Mouse (Mus musculus) spleen, embryonic (tissue): ENCODE data around the gene Aaed1.

Experiments used
- CTCF ChIA-PET: fragments of 350-600 bp; sonication (Branson Sonifier 250); formaldehyde crosslinking; loops from one replicate; lab custom pipeline; 2022; lab: Charles Lee

Gene Aaed1

DNA sequence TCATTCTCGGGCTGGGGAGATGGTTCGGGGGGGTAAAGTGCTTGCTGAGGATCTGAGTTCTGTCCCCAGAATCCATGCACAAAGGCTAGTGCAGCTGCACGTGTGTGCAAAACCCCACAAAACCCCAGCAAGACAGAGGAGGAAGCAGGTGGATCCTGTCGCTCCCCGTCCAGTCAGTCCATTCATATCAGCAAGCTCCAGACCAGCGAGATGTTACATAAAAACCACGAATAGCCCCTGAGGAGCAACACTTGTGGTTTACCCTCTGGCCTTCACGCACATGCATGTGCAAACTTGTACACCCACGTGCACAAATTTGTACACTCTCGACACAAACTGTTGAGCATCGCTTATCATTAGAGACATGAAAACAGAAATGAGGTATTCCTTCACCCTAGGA lies 2.7 kb downstream of the Aaed1 start:
- CTCF ChIA-PET: interaction anchor here (1.6 kb wide), 1 partner anchor 59 kb away, joined by 9 read pairs; no protein-coding TSS in a partner anchor

DNA sequence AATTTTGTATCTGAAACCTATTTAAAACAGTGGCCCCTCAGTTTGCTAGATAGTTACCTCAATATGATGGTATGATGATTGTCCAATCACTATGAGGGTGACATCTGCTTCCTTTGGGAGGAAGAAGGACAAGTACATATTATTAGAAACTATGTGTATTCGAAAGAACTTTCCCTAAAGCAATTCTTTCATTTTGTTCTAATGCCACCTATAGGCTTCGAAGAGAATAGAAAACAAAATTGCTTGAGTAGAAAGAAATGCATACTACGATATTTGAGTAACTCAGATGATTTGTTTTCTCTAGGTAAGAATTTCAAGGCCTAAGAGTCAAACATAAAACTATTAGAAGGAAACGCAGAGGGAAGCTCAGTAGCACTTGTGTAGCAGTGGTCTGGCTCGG lies 3.5 kb downstream of the Aaed1 start:
- CTCF ChIA-PET: interaction anchor here (1.6 kb wide), 1 partner anchor 58 kb away, joined by 9 read pairs; no protein-coding TSS in a partner anchor

DNA sequence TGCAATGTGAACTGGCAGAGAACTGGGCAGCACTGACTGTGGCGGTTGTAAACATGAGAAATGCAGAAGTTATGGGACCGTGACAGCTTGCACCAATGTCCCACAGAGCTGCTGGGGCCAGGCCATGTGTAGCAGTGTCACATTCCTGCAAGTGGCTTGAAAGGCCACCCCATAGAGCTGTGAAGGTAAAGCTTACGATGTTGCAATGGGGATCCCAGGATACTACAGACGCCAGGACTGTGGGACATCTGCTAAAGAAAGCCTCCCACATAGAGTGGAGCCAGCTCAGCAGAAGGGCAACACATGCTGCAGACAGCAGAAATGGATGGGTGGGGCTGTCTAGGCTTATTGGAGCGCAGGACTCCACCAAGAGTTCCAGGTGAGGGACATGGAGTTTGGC lies 5.0 kb downstream of the Aaed1 start:
- CTCF ChIA-PET: interaction anchor here (0.6 kb wide), 1 partner anchor 43 kb away, joined by 4 read pairs; no protein-coding TSS in a partner anchor

DNA sequence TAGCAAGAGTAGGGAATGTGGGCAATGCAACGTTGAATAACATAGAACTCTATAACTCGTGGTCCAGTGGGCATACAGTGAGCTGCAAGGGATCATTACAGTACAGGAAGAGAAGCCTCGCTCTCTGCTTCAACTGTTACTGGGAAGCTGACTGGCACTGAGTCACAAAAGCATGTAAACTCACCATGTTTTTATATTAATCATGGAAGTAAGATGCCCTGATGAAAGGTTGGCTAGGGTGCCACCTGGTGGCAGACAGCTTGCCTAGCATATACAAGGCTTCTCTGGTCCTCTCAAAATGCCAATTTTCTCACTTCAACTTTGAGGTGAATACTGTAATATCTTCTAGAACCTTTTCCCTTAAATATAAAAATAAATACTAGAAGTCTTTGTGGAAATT lies 6.4 kb downstream of the Aaed1 start:
- CTCF ChIA-PET: interaction anchor here (0.8 kb wide), 1 partner anchor 125 kb away, joined by 3 read pairs; no protein-coding TSS in a partner anchor

DNA sequence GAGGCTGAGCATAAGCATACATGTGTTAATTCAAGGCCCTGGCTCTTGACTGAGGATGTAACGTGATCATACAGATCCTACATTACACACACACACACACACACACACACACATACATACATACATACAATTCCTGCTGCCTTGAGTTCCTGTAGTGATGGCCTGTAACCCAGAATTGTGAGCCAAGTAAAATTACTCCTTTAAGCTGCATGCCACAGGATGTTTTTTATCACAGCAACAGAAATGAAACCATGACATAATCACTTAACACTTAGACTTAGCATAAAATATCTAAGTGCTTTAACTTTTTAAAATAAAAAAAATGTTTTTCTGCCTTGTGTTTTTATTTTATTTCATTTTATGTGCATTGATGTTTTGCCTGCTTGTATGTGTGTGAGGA lies 13.4 kb downstream of the Aaed1 start:
- CTCF ChIA-PET: no interaction called here

DNA sequence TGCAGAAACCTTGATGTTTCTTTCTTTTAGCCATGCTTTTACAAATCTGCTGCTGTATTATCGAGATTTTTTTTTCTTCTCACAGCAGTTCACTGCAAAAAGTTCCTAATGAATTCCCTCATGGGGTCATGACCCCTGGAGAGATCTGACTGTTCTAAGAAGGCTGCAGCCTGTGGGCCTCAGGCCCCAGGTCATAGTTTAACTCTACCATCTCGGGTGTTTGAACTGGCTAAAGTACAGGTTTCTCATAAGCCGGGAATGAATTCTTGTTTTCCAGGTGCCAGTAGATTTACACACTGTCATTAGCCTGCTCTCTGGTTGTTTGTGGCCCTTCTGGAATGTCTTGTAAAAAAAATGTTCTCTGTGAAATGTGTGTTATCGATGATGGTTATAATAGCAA lies 25.7 kb downstream of the Aaed1 start:
- CTCF ChIA-PET: no interaction called here

DNA sequence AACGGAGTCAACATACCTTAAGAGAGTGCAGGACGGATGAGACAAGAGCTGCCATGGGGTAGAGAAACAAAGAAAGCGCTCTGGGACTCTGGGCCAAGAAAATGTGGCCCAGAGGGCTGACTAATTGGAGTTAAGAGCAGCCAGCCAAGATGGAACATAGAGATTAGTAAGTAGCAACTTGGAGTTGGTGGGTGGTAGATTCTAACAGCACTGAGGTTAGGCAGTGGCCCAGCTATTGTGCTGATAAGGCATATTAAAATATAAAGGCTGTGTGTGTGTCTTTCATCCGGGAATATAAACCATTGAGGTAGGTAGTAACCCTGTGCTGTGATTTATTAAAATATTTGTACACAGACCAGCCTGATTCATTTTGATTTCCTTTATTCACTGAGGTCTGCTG lies 26.2 kb downstream of the Aaed1 start:
- CTCF ChIA-PET: no interaction called here

DNA sequence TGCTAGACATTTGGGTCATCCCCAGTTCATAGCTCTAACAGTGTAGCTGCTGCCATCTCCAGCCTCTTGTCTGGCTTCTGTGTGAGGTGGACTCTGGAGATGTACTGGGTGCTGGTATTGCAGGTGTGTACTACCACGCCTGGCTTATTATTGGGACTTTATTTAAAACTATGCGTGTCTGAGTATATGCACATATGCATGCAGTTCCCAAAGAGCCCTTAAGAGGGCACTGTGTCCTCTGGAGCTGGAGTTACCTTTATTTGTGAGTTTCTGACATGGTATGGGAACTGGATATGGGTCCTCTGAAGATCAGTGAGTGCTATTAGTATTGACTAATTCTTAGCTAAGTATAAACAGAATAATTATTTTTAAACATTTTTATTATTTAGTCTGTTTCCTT lies 27.8 kb downstream of the Aaed1 start:
- CTCF ChIA-PET: no interaction called here

DNA sequence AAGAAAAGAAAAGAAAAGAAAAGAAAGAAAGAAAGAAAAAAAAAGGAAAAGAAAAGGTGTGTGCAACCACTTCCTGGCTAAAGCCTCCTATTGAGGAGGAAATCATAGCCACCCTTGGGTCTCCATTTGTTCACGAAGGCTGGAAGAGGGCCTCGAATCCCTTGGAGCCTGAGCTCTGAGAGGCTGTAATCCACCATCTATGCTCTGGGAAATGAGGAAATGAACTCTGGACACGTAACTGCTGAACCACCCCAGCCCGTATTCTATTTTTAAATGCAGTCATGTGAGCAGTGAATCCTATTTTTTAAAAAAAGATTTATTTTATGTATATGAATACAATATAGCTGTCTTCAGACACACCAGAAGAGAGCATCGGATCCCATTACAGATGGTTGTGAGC lies 31.6 kb downstream of the Aaed1 start:
- CTCF ChIA-PET: no interaction called here

DNA sequence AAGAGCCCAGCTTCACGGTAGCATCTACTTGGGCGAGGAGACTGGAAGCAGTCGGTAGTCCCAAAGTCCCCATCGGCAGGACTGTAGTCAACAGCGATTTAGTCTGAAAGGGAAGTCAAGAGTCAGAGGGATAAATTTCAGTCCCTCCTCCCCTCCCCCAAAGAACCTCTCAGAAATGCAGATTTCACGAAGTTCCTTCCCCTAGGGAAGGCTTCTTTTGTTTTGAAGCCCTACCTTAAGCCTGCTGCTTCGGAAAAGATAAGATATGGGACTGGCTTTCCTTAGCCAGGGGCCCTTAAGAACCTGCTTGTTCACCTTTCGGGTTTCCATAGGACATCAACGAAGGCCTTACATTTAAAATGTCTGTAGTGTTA lies 36.8 kb downstream of the Aaed1 start:
- CTCF ChIA-PET: no interaction called here

DNA sequence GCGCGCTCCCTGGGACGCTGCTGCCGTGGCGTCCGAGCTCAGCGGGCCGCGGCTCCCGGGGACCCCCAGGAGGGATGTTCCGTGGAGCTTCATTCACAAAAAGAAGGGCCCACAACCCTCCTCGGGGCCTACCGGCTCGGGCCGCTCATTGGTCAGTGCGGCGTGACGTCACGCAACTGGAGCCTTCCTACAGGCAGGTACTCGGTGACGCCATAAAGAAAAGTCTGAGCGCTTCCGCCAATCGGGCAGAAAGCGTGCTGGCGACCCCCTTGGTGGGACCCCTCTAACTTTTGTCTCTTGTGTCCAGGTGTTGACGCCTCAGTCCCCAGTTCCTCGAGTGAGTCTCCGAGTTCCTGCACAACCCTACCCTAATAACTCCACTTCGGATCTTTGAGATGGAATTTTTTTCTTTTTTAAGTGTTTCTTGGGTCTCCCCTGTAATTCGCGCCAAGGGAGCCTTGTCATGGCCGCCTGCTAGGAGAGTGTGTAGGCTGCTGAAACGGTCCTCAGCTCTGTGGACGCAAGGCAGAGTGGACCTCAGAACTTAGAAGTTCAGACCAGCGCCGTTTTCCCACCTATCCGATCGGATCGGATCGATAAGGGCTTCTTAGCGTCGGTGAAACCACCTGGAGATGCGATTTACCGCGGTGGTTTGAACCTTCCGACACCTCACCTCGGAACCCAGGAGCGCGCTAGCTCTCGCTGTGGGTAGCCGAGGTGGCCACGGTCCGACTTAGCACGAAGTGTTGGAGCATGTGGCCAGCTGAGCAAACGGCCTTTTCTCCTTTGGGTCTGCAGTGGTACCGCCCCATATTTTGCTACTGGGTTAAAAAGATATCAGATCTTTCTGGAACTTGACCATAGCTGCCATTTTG lies 37.4 kb downstream of the Aaed1 start, which contains the start of gene Cdc14b:
Cdc14b (minus strand) TSS at position 412 of the 875 bp plus-strand sequence.
- CTCF ChIA-PET: no interaction called here

DNA sequence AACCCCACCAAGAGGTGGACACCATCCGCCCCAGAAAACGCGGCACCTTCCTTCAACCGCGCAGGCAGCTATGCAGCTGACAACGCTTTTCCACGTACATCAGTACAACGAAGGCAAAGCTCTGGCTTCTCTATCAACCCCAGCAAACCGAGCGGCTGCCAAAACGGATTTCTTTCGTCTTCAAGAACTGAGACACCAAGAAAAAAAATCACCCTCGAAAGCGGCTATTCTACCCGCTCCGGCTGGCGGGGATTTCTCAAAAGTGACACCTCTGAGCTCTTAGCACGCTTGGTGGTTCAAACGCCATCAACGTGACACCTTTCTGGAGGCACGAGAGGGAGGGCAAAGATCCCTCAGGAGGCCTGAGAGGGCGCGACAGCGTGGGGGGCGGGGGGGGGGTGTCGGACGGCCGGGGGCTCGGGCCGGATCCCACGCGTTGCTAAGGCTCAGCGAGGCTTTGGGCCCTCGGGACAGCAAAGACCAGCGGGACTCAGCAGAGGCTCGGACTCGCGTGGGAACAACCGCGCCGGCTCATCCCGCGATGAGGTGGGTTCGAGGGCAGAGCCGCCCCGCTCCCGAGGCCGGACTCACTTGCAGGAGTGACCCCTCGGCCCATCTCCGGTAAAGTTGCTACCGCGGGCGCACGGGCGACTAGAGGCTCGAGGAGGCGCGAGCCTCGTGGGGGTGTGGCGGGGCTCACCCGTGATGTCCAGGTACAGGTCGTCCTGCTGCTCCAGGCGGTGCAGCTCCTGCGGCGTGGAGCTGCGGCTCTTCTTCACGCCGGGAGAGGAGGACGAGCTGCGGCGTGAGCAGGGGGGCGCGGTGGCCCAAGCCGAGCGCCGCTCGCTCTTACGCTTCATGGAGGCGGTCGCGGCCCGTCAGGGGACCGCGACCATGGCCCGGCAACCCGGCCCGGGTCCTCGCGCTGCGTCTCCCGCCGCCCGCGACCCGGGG lies 38.3 kb downstream of the Aaed1 start:
- CTCF ChIA-PET: interaction anchor here (0.7 kb wide), 1 partner anchor 10 kb away, joined by 3 read pairs; no protein-coding TSS in a partner anchor

DNA sequence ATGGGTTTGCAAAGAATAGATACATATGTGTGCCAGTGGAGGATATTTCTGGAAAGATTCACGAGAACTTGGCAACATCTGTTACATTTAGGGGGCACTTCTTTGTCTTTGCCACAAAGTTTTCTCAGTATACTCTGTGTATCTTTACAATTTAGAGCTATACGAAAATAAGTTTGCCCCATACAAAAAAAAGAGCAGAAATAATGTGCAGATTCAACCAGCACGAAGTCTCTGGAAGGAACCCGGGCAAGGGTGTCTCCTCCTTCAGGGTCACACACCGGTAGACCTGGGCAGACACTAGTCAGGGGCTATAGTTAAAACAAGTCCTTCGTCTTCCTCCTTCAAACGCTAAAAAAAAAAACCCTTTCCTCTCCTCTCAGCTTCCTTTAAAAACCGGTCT lies 39.2 kb downstream of the Aaed1 start:
- CTCF ChIA-PET: interaction anchor here (0.7 kb wide), 1 partner anchor 9 kb away, joined by 3 read pairs; no protein-coding TSS in a partner anchor

DNA sequence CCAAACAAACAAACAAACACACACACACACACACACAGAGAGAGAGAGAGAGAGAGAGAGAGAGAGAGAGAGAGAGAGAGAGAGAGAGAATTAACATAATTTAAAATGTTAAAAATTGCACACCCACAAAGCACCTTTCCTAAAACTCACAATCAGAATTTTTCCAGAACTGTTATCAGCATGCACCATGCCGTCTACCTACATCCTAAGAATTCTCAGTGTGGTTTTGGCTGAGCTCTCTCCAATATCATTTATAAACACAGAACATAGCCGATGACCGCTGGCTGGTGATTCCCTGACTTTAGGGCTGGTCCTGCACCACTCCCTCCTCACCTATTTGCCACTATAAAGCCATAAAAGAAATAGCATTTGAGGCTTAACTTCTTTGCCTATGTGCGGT lies 44.1 kb downstream of the Aaed1 start:
- CTCF ChIA-PET: no interaction called here

DNA sequence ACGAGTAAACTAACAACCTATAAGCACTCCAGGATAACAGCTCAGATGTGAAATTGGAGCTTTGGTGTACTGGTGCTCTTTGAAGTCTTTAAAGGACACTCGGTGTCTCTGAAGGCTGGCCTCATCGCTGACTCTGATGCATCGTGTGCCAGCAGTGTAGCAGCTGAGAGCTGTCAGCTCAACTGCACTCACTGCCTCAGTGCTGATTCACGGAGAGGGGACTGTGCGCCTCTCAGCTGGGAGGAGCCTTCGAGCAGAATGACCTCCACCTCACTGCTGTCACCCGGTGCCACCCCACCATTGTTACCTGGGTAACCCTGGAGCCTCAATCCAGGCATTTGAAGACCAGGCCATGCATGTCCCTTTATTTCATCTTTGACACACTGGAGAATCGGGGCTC lies 45.4 kb downstream of the Aaed1 start:
- CTCF ChIA-PET: interaction anchor here (0.5 to 0.6 kb wide), 2 partner anchors 50 to 1361 kb away, joined by 4 read pairs; no protein-coding TSS in a partner anchor

DNA sequence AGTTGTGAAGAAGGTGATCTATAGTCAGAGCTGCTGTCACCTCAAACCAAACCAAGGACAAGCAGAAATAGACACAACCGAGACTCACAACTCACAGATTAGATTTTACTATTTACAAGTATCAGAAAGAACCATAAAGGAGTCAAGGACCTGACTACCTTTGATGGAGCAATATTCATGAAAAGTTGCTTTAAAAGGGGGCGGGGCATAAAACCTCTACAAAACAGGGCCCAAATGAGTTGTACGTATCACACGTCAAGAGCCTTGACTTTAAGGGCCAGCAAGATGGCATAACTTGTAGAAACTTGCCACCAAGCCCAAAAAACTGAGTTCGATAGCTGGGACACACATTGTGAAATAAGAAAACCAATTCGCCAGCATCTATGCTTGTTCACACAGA lies 47.9 kb downstream of the Aaed1 start:
- CTCF ChIA-PET: interaction anchor here (0.6 kb wide), 2 partner anchors 9 to 43 kb away, joined by 3 to 4 read pairs; no protein-coding TSS in a partner anchor

DNA sequence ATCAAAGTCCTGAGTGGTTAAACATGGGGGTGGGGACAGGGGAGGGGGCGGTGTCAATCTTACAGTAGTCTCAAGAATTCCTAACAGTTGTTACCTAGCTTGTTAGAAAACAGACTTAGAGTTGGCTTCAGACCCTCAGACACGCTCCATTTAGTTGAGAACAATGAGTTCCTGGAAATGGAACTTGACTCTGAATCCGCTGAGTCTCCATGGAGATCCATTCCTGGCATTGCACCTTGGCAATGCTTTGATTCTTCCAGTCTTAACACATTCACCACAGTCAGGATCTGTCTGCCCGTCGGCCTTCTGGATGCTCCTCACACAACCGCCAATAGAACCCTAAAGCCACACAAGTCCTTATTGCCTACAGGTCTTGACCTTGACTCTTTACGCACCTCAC lies 52.6 kb downstream of the Aaed1 start:
- CTCF ChIA-PET: no interaction called here

DNA sequence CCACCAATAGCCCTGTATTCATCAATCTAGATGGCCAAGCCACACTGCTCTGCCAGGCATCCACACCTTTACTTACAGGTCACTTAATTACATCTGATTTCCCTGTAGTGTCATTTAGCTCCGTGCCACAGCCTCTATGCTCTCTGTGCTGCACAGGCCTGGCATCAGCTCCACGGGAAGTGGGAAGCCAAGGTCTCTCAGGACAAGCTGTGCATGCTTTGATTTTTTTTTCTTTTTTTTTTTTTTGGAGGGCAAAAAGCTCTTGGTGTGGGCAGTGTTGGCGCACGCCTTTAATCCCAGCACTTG lies 54.0 kb downstream of the Aaed1 start:
- CTCF ChIA-PET: no interaction called here

DNA sequence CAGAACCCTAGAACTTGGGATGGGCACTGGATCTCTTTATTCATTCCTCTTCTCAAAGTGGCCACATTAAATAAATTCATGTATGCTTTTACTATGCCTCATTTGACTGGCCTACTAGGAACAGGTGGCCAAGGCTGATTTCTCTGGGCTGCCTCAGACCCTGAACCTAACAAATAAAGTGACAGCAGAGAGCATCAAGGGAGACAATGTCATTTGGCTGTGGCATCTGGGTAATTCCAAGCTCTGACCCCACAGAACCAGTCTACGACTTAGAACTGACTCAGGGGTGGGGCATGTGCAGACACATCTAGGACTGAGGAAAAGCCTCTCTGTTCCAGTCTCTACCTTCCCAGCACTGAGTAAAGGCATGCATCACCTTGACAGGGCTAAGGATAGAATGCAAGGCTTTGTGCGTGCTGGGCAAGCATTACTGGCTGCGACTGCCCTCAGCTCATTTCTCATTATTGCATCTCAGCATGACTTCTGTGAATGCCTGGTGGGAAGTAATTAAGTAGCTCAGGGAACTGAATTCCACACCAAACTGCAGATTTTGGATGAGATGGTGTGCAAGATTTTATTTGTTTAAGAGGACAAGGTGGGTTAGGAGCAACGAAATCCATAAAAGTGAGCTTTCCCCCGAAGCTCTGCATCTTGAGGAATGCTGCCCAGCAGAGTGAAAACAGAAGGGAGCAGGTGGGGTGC lies 54.5 kb downstream of the Aaed1 start:
- CTCF ChIA-PET: interaction anchor here (0.6 kb wide), 1 partner anchor 1446 kb away, joined by 7 read pairs; no protein-coding TSS in a partner anchor

DNA sequence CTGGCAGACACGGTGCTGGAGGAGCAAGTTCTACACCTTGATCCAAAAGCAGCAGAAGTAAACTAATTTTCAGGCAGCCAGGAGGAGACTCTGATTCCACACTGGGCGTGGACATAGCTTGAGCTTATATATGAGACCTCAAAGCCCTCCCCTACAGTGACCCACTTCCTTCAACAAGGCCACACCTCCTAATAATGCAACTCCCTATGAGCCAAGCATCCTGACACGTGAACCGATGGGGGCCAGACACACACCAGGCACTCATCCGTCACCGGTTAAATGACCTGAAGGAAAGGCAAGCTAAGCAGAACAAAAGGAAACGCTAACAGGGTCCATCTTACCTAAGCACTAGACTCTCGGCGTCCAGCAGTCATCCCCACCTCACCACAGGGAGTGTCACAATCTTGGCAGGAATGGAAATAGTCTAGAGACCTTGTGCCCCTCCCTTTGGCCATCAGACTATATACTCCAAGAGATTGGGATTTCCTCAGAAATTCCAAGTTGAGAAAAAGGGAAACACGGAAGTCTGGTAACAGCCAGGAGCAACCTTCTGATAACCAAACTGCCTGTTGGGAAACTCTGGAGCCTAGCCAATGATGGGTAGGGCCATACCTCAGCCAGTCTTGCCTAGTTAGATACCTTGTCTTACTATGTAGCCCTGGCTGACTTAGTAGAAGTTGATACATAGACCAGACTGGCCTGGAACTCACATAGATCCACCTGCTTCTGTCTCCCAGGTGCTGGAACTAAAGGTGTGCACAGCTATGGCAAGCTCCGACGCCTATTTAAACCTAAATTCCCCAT lies 55.3 kb downstream of the Aaed1 start:
- CTCF ChIA-PET: interaction anchor here (0.6 kb wide), 1 partner anchor 1445 kb away, joined by 7 read pairs; no protein-coding TSS in a partner anchor
